Mouse (Mus musculus) gastrocnemius, postnatal 10 days (tissue): ENCODE results near the gene Uhmk1. TPM values are rescaled to one million over a fixed set of nuclear protein-coding genes. Genes with fewer than 3 reads are reported as not detected.
A peak's percentile ranks its signal among the peaks of the same experiment; 100 is the strongest.
"Not testable (repeated sequence)": the region's sequence is repeated elsewhere in the genome, so short reads cannot be mapped to it uniquely, and the experiment has no call there.

ENCODE experiments used
- DNase-seq: peaks from one replicate; pipeline ENCODE4 v3.0.0; 2021; ENCODE audit warnings: mixed read lengths
- long read RNA-seq, 2 experiments: library from polyadenylated mRNA; stranded (forward); transcript quantifications; one replicate each; pipeline ENCODE4 v2.0.0; 2021
- total RNA-seq, 2 experiments: library from RNA; stranded (reverse); gene quantifications; 2 replicates each; pipeline ENCODE4 v1.2.3; 2021

Uhmk1 gene
- total RNA-seq = 10 to 100 TPM; 12.2 to 13.4 TPM
- long read RNA-seq, experiment 1, full-length matches to known transcripts = 5 of 6 reads
- long read RNA-seq, experiment 1, partial matches to known transcripts = 0 of 6 reads
- long read RNA-seq, experiment 1, other reads (novel, unspliced or antisense) = 1 of 6 reads
- long read RNA-seq, experiment 2, full-length matches to known transcripts = 3 of 3 reads
- long read RNA-seq, experiment 2, partial matches to known transcripts = 0 of 3 reads
- long read RNA-seq, experiment 2, other reads (novel, unspliced or antisense) = 0 of 3 reads

GRCm38 (mm10) chr1:170214757-170215522, at the start of gene Uhmk1:
Gene Uhmk1 (minus strand): TSS chr1:170215397.
- peak; percentile 85 for DNase-seq

- DNase-seq = peak; percentile 74
Observed at GRCm38 (mm10) chr1:170255560-170255910, 40.3 kb upstream of the Uhmk1 start.

DNA sequence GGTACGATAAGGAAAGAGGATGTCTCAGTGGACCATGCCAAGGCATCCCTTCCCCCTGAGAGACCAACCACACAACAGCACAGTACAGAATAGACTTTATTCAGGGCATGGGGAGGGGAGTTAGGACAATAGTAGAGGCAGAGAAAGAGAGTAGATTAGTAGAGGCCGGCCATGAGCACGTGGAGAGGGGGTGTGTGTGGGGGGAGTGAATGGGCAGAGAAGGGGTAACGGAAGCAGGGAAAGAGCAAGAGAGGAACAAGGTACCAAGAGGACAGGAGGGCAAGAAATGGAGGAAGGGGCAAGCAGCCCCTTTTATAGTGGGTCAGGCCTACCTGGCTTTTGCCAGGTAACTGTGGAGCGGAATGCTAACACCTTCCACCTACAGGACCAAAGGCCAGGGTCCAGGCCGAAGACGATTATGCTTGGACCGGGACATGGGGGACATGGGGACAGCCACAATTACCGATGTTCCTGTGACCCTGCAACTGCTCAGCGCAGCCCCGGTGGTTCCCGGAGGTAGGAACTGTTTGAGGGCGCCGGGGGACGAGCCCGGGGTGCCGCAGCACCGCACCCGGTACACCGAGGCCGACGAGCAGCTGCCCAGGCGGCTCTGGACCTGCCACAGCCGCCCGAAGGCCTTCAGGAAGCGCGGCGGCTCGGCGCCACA, 39.8 kb upstream of the Uhmk1 start:
- DNase-seq = no peak

- DNase-seq = no peak
Observed at GRCm38 (mm10) chr1:170245016-170245415, 29.8 kb upstream of the Uhmk1 start.

GRCm38 (mm10) chr1:170232688-170233087, 17.5 kb upstream of the Uhmk1 start, which contains the start of gene Sh2d1b2:
Gene Sh2d1b2 (plus strand): TSS chr1:170232749.
- DNase-seq = not testable (repeated sequence)

- no peak for DNase-seq
Observed at GRCm38 (mm10) chr1:170223276-170223675, 8.1 kb upstream of the Uhmk1 start.

DNA sequence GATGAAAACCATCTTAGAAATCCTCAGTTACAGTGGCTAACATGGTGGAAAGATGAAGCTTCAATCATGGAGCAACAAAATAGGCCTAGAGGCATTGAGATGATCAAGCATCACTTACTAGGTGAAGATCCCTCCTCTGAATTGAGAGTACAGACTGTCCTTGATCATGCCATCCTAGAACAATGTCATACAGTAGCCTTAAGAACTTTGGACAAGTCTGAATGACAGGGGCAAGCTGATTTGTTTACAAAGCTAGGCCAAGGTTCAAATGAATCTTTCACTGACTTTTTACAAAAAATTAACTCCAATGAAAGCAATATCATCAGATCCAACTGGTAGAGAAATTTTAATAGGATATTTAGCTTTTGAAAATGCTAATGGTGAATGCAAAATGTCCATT, 5.2 kb upstream of the Uhmk1 start:
- no peak for DNase-seq

GRCm38 (mm10) chr1:170218091-170218884, 3.1 kb upstream of the Uhmk1 start:
- DNase-seq = no peak

DNA sequence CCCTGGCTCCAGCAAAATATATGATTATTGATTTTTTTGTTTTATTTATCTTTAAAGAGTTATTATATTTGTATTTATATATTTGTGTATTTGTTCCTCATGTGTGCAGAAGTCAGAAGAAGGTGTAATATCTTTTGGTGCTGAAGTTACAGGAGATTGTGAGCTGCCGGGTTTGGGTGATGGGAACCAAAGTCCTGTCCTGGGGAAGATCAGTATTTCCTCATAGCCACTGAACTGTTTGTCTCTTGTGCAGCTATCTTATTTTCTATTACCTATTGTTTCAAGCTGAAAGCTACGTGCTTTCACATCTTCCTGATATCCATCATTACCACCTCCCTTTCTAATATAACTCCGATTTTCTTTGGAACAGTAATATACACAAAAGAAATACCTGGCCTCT, 393 bp upstream of the Uhmk1 start:
- DNase-seq = no peak

DNA sequence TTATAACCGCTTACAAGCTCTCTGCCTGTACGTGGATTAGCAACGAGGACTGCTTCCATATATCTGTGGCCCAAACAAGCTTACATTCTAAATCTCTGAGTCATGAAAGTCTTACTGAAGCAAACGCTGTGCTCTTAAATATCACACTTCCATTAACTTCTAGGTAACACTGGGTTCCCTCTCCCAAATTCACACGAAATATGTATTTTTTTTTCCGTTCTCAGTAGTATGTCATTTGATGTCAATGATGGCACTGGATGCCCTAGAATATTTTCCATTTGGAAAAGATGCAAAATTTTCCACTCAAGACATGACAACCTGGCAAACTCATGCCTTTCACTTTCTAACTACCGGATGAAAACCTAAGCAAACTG, 827 bp downstream of the Uhmk1 start:
- no peak for DNase-seq

- DNase-seq = no peak
Observed at GRCm38 (mm10) chr1:170213181-170213879, 1.9 kb downstream of the Uhmk1 start.

DNA sequence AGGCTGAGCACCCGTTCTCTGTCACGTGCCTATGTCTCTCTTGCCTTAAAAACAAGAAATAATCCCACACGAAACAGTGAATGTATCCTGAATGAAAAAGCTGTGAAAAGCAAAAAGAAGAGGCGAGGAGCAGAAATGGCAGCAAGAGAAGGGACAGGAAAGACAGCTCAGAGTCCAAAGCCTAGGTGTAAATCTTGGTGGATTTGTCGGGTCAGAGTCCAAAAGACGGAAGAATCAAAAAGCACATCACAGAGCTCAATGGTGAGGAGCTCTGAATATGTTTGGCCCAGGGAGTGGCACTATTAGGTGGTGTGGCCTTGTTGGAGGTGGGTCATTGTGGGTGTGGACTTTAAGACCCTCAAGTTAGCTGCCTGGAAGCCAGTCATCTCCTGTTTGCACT, 8.8 kb downstream of the Uhmk1 start:
- no peak for DNase-seq

DNA sequence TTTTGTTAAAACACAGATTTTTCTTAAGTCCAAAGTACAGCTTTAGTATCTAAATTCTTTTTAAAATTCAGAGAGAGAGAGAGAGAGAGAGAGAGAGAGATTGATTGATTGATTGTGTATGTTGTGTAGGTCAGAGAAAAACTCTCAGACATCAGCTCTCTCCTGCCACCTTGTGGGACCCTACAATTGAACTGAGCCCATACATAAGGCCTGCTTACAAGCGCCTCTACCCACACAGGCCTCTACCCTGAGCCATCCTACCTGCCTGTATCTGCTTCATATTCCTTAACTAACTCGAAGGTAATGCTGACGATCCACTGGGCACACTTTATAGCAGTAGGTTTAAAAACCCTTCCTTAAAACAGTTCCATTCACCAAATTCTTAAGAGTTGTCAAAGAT, 14.8 kb downstream of the Uhmk1 start:
- peak; percentile 11 for DNase-seq

DNA sequence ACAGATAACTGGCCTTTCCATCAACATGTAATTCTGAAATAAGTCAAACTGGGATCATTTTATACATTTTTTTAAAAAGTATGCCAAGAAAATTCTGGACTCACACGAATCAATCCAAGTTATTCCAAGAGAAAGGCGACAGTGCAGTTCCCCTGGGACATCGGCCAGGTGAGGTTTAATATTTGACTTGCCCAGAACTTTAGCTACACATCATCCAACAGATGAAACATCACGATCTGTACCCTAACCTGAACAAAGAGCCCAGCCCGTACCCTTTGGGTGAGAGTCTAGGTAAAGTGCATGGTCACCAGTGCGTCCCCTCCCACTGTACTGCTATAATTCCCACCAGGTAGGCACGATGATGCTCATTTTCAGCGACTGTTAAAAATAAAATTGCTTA, 19.0 kb downstream of the Uhmk1 start:
- DNase-seq = no peak

DNA sequence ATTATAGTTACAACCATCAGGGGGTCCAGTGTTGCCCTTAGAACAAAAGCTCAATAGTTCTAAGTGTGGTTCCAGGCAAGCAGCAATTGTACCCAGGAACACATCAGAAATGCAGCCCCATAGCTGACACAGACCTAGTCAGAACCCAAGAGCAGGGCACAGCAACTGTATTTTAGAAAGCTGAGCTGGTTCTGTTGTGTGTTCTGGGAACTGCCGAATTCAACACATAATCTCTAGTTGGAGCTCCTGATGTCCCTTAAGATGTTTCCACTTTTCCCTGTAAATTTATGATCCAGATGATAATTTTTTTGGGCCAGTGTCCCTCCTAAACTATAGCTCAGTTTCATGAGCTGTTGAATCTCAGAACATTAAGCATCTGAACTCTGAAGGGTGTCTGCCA, 23.3 kb downstream of the Uhmk1 start:
- no peak for DNase-seq

GRCm38 (mm10) chr1:170190225-170190624, 25.0 kb downstream of the Uhmk1 start:
- no peak for DNase-seq

DNA sequence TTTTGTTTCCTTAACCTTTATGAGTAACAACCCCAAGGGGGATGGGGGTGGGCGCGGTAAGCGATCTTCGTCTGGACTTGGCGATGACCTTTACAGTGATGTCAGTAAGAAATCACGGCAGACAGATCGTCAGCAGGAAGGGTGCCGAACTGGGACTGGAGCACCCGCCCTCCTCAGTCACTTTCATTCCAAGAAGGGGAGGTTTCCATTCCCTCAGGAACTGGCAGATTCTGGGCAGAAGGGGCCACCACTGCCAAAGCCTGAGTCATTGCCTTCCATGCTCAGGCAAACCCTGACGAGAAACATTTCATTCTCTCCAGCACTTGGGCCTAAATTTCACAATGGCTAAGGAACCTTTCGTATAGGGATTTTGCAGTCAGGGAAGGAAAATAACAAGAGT, 26.6 kb downstream of the Uhmk1 start:
- peak; percentile 40 for DNase-seq

- no peak for DNase-seq
Observed at GRCm38 (mm10) chr1:170186531-170186930, 28.7 kb downstream of the Uhmk1 start.

DNA sequence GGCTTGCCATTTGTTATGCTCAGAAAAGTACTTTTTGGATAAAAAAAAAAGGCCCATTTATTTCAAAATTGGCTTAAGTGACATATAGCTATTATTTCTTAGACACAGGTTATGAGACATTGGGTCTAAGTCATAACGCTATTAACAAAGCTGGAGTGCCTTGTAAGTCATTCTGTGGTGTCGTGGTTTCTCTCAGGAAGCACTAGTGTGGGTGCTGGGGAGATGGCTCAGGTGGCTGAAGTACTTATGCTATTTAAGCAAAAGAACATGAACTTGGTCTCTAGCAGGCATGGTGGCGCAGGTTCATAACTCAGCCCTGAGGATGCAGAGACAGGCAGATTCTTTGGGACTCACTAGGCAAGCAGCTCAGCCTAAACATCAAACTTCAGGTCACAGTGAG, 30.1 kb downstream of the Uhmk1 start:
- no peak for DNase-seq

- no peak for DNase-seq
Observed at GRCm38 (mm10) chr1:170182706-170183105, 32.5 kb downstream of the Uhmk1 start.

DNA sequence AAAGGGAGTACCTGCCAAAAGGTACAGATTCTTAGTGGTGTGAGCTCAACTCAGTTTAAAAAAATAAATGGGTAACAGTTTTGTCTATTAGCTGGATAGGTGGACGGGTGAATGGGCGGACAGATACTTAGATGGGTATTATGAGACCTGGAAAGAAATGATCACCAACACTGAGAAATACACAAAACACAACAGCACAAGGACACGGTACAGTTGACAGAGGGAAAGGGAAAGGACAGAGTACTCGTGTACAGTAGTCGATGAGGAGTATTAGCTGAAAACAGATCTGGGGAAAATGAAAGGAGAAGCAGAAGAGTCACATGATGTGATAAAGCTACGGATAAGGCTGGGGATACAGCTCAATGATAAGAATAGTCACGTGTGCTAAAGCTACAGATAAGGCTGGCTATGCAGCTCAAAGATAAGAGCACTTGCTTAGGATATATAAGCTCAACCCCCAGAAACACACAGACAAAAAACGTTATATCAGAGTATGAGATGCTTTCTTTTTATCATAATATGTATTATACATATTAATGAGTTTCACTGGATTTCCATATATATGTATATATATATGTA, 38.4 kb downstream of the Uhmk1 start:
- no peak for DNase-seq

DNA sequence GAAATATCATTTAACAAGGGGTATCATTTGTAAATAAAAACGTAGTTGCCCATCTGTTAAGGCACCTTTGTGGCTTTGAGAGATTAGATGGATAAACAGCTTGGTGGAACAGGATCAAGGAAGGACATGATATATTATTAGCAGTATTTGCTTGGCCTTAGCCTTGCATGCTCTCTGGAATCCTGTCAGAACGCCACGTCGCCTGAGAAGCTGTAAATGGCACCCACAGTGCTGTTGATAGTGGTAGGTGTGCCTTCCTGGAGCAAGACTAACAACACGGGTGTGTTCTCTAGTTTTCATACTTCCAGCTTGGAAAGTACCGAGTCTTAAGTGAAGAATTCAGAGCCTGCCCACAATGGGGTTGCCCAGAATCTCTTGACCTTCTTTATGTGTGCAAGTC, 39.3 kb downstream of the Uhmk1 start:
- DNase-seq = no peak
